Mouse (Mus musculus) heart, embryonic 15.5 days (tissue): Measurements from ENCODE around the gene Akt1s1. TPM values are rescaled to one million over a fixed set of nuclear protein-coding genes. Genes with fewer than 3 reads are reported as not detected.

Experiments
- ATAC-seq: fragments of 200-750 bp; cut with Nextera tagmentation; replicated peaks from 2 replicates; pipeline ENCODE4 v1.8.0; 2017; ENCODE audit warnings: low read depth, moderate TSS enrichment; ENCODE audit not compliant: insufficient number of reproducible peaks, insufficient read depth, low FRiP score
- H3K27ac ChIP-seq: fragments of 300-500 bp; sonication (generic); 2 replicates; pipeline ENCODE4 v1.5.1; 2015; ENCODE audit warnings: mild to moderate bottlenecking, inconsistent platforms
- H3K27me3 ChIP-seq: fragments of 300-500 bp; sonication (generic); 2 replicates; pipeline ENCODE4 v1.6.1; 2015; ENCODE audit warnings: inconsistent platforms
- H3K36me3 ChIP-seq: fragments of 300-500 bp; sonication (generic); 2 replicates; pipeline ENCODE4 v1.6.1; 2015; ENCODE audit warnings: mild to moderate bottlenecking, inconsistent platforms
- H3K4me1 ChIP-seq: fragments of 300-500 bp; sonication (generic); replicated peaks from 2 replicates; pipeline ENCODE4 v1.6.1; 2015; ENCODE audit warnings: inconsistent platforms
- H3K4me2 ChIP-seq: fragments of 300-500 bp; sonication (generic); 2 replicates; pipeline ENCODE4 v1.6.1; 2015; ENCODE audit warnings: inconsistent platforms, mild to moderate bottlenecking, moderate library complexity
- H3K4me3 ChIP-seq: fragments of 300-500 bp; sonication (generic); 2 replicates; pipeline ENCODE4 v1.5.1; 2015; ENCODE audit warnings: mild to moderate bottlenecking, inconsistent platforms
- H3K9ac ChIP-seq: fragments of 300-500 bp; sonication (generic); 2 replicates; pipeline ENCODE4 v1.6.1; 2015; ENCODE audit warnings: mild to moderate bottlenecking, inconsistent platforms
- H3K9me3 ChIP-seq: fragments of 300-500 bp; sonication (generic); replicated peaks from 2 replicates; pipeline ENCODE4 v1.6.1; 2016; ENCODE audit warnings: inconsistent platforms
- WGBS: fragments of 180-500 bp; shearing (Covaris S2); methylation state at CpG from one replicate; pipeline ENCODE4 v1.1.7; 2015; ENCODE audit warnings: mixed read lengths; 5-methylcytosine and 5-hydroxymethylcytosine counted together
- polyA plus RNA-seq: library from polyadenylated mRNA; unstranded; fragments of >200 nt; fragmentation: Nextera tagmentation; extraction: Ambion mirVana; gene quantifications from 2 replicates; pipeline ENCODE4 v1.2.1, GENCODE M21; 2015

Akt1s1 gene
- polyA plus RNA-seq, result 91.7 and 97.8 TPM in 2 replicates

DNA sequence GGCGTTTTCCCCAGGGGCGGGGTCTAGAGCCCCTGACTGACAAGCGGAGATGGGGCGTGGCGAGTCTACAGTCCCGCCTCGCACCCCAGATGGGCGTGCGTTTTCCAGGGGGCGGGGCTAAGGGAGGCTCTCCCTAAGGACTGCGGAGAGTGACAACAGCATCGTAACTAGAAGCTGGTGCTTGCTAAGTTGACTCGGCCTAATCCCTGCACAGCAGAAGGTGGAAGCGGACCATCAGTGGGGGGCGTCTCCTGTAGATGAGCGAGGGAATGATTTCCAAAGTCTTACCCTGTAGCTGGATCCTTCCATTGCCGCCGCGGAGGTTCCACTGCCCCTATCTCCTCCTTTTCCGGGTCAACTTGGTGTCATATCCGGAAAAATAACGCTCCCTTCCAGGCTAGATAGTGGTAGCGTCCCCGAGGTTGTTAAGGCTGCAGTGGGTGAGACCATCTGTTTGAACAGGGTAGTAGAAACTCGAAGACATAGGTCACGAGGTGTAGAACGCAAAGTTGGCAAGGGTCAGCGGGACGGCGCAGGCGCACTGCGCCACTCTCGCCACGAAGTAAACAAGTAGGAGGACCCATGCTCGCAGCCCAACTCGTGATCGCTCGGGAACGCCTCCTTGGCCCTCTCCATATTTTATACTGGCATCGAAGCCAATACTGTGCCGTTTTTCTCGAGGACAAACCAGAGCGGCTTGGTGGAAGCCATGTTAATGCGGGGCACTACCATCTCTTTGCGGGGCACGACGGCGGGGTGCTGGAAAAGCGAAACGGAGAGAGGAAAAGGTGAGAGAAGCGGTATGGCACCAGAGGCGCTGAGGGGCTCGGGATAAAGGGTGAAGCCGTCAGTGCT lies at the start of gene Akt1s1, which contains the start of gene Tbc1d17:
Akt1s1 (plus strand) TSS at position 431 of the 855 bp plus-strand sequence.
Tbc1d17 (minus strand) TSS at position 519 of the 855 bp plus-strand sequence.
- H3K36me3 ChIP-seq, result peaks cover 38% of the 10 kb centered on the region
- H3K27me3 ChIP-seq, result no peaks in the 10 kb centered on the region
- H3K9me3 ChIP-seq, result no peaks in the 10 kb centered on the region
- peaks cover 41% of the 10 kb centered on the region for H3K4me1 ChIP-seq
- under 1% methylated on average over 54 of the region's 54 CpGs for WGBS
- peak within 1 kb of the TSS; percentile 76 for H3K4me2 ChIP-seq
- peak within 1 kb of the TSS; percentile 97 for H3K27ac ChIP-seq
- peak within 1 kb of the TSS; percentile 78 for H3K9ac ChIP-seq
- peak; percentile 81 for ATAC-seq
- H3K4me3 ChIP-seq, result peak within 1 kb of the TSS; percentile 87

GRCm38 (mm10) chr7:44808927-44809326 lies 39.9 kb upstream of the Akt1s1 start:
- ATAC-seq, result no peak
- Histone ChIP-seq H3K36me3 (peaks cover 5% of the 10 kb centered on the region; the same call in 1 of the 2 replicates), H3K27me3 (no peaks in the 10 kb centered on the region), H3K9me3 (no peaks in the 10 kb centered on the region), H3K27ac (no peak overlapping the region), H3K9ac (no peak overlapping the region), H3K4me1 (no peaks in the 10 kb centered on the region), H3K4me3 (no peak overlapping the region), H3K4me2 (no peak overlapping the region)
- 79% methylated on average over 2 of the region's 2 CpGs for WGBS

GRCm38 (mm10) chr7:44809466-44809865 lies 39.3 kb upstream of the Akt1s1 start:
- ATAC-seq, result no peak
- peaks cover 5% of the 10 kb centered on the region; the same call in 1 of the 2 replicates for H3K36me3 ChIP-seq

GRCm38 (mm10) chr7:44810365-44810764 lies 38.4 kb upstream of the Akt1s1 start:
- Histone ChIP-seq H3K9ac (no peak overlapping the region), H3K4me3 (no peak overlapping the region), H3K4me2 (no peak overlapping the region), H3K36me3 (peaks cover 5% of the 10 kb centered on the region; the same call in 1 of the 2 replicates), H3K9me3 (no peaks in the 10 kb centered on the region), H3K4me1 (peaks cover 8% of the 10 kb centered on the region), H3K27me3 (no peaks in the 10 kb centered on the region), H3K27ac (no peak overlapping the region)
- WGBS, result 81% methylated on average over 4 of the region's 4 CpGs
- no peak for ATAC-seq

More at GRCm38 (mm10) chr7:44809466-44809865, 39.3 kb upstream of the Akt1s1 start:
- Histone ChIP-seq H3K9ac (no peak overlapping the region), H3K9me3 (no peaks in the 10 kb centered on the region), H3K27ac (no peak overlapping the region), H3K27me3 (no peaks in the 10 kb centered on the region), H3K4me2 (no peak overlapping the region), H3K4me3 (no peak overlapping the region), H3K4me1 (no peaks in the 10 kb centered on the region)
- WGBS, result 83% methylated on average over 3 of the region's 3 CpGs

DNA sequence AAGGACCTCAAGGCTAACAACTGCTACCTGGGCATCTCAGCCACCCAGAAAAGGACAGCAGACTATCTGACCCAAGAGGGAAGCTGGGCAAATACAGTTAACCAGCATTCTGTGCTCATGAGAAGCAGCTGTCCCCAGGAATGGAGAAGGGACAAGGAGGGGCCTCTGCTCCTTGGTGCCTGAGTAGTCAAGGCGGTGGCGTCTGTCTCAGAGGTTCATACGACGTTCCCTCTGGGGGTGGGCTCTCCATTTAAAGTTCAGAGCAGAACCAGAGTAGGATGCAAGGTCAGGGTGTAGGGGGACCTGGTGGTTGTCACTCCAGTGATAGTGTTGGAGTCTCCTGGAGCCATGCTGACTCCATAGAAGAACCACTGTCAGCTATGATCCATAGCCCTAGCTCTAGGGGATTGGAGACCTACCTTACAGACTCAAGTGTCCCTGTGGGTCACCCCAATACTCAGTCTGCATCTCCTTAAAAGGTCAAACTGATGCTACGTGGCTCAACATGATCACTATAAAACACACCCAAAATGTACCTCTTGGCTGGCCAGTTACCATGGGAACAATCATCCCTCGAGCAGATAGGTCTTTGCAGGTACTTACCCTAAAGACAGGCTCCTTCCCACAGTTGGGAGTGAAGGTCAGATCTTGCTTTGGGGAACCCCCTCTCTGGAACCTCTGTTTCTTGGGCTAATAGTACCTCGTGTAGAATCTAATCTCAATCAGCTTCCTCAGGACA lies 37.8 kb upstream of the Akt1s1 start:
- Histone ChIP-seq H3K4me2 (no peak overlapping the region), H3K27me3 (no peaks in the 10 kb centered on the region), H3K4me3 (no peak overlapping the region), H3K4me1 (peaks cover 8% of the 10 kb centered on the region), H3K9me3 (no peaks in the 10 kb centered on the region), H3K9ac (no peak overlapping the region), H3K36me3 (peaks cover 5% of the 10 kb centered on the region; the same call in 1 of the 2 replicates), H3K27ac (no peak overlapping the region)
- whole genome bisulfite sequencing, result 83% methylated on average over 7 of the region's 7 CpGs
- ATAC-seq, result no peak

DNA sequence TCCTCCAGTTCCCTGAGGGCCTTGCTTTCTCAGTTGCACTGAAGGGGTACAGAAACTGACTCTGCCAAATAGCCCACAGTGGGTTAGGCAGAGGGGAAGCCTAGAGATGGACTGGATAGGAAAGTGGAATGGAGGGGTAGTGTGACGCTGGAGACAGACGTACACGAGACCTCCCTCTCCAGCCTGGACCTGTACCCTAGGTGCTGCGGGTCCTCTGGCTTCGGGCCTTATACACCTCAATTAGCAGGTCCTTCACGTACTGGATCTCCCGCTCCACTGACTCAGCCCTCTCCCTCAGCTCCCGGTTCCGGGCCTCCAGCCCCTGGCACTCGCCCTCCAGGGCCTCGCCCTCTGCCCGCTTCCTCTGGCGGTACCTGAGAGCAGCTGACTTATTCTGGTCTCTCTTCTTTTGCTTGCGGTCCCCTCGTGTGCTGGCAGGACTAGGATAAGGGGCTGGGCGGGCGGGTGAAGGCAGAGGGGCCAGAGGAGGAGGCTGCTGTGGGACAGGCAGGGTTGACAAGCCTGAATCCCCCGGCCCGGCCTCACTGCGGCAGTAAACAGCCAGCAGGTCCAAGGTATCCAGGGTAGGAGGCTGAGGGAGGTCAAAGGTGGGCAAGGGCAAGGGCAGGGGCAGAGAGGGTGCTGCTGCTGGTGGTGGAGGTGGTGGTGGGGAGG lies 36.0 kb upstream of the Akt1s1 start:
- WGBS, result 85% methylated on average over 20 of the region's 20 CpGs
- no peaks in the 10 kb centered on the region for H3K9me3 ChIP-seq
- no peak overlapping the region for H3K9ac ChIP-seq
- no peak overlapping the region for H3K4me2 ChIP-seq
- H3K4me1 ChIP-seq, result peaks cover 13% of the 10 kb centered on the region
- no peak overlapping the region for H3K27ac ChIP-seq
- H3K4me3 ChIP-seq, result no peak overlapping the region
- no peak for ATAC-seq
- H3K36me3 ChIP-seq, result peaks cover 5% of the 10 kb centered on the region; the same call in 1 of the 2 replicates
- H3K27me3 ChIP-seq, result no peaks in the 10 kb centered on the region

- 81% methylated on average over 3 of the region's 3 CpGs for WGBS
Observed at GRCm38 (mm10) chr7:44813985-44814384, 34.8 kb upstream of the Akt1s1 start.

GRCm38 (mm10) chr7:44814423-44814822 lies 34.4 kb upstream of the Akt1s1 start:
- WGBS, result 91% methylated on average over 4 of the region's 4 CpGs
- no peak overlapping the region for H3K4me3 ChIP-seq
- ATAC-seq, result no peak

More at GRCm38 (mm10) chr7:44813985-44814384, 34.8 kb upstream of the Akt1s1 start:
- Histone ChIP-seq H3K4me2 (no peak overlapping the region), H3K9ac (no peak overlapping the region), H3K9me3 (no peaks in the 10 kb centered on the region), H3K4me1 (peaks cover 25% of the 10 kb centered on the region), H3K36me3 (peaks cover 5% of the 10 kb centered on the region; the same call in 1 of the 2 replicates), H3K27me3 (no peaks in the 10 kb centered on the region), H3K27ac (no peak overlapping the region), H3K4me3 (no peak overlapping the region)
- ATAC-seq, result no peak

GRCm38 (mm10) chr7:44814952-44815553 lies 33.7 kb upstream of the Akt1s1 start:
- 25% methylated on average over 13 of the region's 14 CpGs for WGBS
- peaks cover 36% of the 10 kb centered on the region for H3K4me1 ChIP-seq
- H3K9me3 ChIP-seq, result no peaks in the 10 kb centered on the region
- peaks cover 5% of the 10 kb centered on the region; the same call in 1 of the 2 replicates for H3K36me3 ChIP-seq
- no peak for ATAC-seq
- H3K9ac ChIP-seq, result peak overlapping the region; percentile 95
- no peaks in the 10 kb centered on the region for H3K27me3 ChIP-seq
- peak overlapping the region; percentile 66 for H3K4me2 ChIP-seq
- peak overlapping the region; percentile 98 for H3K27ac ChIP-seq
- H3K4me3 ChIP-seq, result peak overlapping the region; percentile 91

More at GRCm38 (mm10) chr7:44814423-44814822, 34.4 kb upstream of the Akt1s1 start:
- Histone ChIP-seq H3K9me3 (no peaks in the 10 kb centered on the region), H3K4me1 (peaks cover 30% of the 10 kb centered on the region), H3K27me3 (no peaks in the 10 kb centered on the region), H3K4me2 (no peak overlapping the region), H3K36me3 (peaks cover 5% of the 10 kb centered on the region; the same call in 1 of the 2 replicates), H3K9ac (no peak overlapping the region), H3K27ac (no peak overlapping the region)

DNA sequence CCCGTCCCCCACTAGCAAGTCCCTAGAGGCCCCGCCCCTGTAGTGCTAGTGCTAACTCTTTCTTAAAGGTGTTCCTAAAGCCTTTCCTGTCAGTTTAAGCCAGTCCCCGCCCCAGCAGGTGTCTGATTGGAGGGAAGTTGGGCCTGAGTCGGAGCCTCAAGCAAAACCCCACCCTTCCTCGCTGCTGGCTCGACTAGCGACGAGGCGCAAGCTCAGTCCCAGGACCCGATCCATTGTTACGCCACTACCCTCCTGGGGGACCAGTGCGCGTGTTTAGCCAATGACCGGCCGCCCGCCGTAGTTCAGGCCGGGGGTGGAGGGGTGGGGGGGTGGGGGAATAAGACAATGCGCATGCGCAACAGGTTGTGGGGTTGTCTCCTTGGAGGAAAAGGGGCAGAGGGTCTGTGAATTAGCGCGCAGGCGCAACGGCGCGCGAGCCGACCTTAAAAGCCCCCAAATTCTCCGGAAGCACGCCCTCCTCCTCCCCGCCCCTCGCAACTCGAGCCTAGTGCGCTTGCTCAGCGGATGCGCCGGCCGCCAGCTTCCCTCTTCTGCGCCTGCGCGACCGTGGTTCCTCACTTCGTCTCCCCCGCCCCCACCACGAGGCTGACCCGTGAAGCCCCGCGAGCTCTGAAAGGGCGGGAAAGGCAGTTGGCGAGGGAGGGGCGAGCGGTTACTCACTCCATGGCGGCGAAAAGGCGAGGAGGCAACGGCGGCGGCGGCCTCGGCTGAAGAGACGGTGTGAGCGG lies 32.9 kb upstream of the Akt1s1 start, which contains the start of the genes Nup62 and Il4i1:
Nup62 (plus strand) TSS at position 368 of the 749 bp plus-strand sequence.
Il4i1 (plus strand) TSS at position 667 of the 749 bp plus-strand sequence.
- H3K27ac ChIP-seq, result peak within 1 kb of the TSS; percentile 98
- H3K27me3 ChIP-seq, result no peaks in the 10 kb centered on the region
- ATAC-seq, result peak; percentile 93
- H3K9ac ChIP-seq, result peak within 1 kb of the TSS; percentile 95
- peaks cover 5% of the 10 kb centered on the region; the same call in 1 of the 2 replicates for H3K36me3 ChIP-seq
- WGBS, result under 1% methylated on average over 62 of the region's 62 CpGs
- peak within 1 kb of the TSS; percentile 66 for H3K4me2 ChIP-seq
- no peaks in the 10 kb centered on the region for H3K9me3 ChIP-seq
- peaks cover 44% of the 10 kb centered on the region for H3K4me1 ChIP-seq
- peak within 1 kb of the TSS; percentile 91 for H3K4me3 ChIP-seq
